Mouse (Mus musculus) NIH3T3 (cell line): ENCODE measurements around the gene Ifi205.
"Not testable (repeated sequence)": the region's sequence is repeated elsewhere in the genome, so short reads cannot be mapped to it uniquely, and the experiment has no call there.

Source experiments
- DNase-seq: peaks from one replicate; pipeline ENCODE4 v3.0.0-alpha.2; 2012; ENCODE audit warnings: low read depth

Gene Ifi205

GRCm38 (mm10) chr1:174031698-174032097 is at the start of gene Ifi205:
Gene Ifi205 (minus strand): TSS chr1:174031810.
- peak; percentile 79 for DNase-seq

- DNase-seq: no peak
These were observed 34.7 kb upstream of the Ifi205 start, which contains the start of gene Olfr430 for GRCm38 (mm10) chr1:174066305-174066704. Gene Olfr430 (plus strand): TSS chr1:174066605.

GRCm38 (mm10) chr1:174055248-174055647 is 23.6 kb upstream of the Ifi205 start:
- no peak for DNase-seq

GRCm38 (mm10) chr1:174052981-174053380 is 21.4 kb upstream of the Ifi205 start:
- peak; percentile 67 for DNase-seq

GRCm38 (mm10) chr1:174051931-174052536 is 20.4 kb upstream of the Ifi205 start:
- no peak for DNase-seq

GRCm38 (mm10) chr1:174051515-174051914 is 19.9 kb upstream of the Ifi205 start:
- DNase-seq: no peak

GRCm38 (mm10) chr1:174050532-174050931 is 18.9 kb upstream of the Ifi205 start:
- no peak for DNase-seq

- DNase-seq: not testable (repeated sequence)
These were observed 17.7 kb upstream of the Ifi205 start for GRCm38 (mm10) chr1:174049357-174049756.

- peak; percentile 60 for DNase-seq
These were observed 17.3 kb upstream of the Ifi205 start, which contains the start of gene Olfr432 for GRCm38 (mm10) chr1:174048893-174049292. Gene Olfr432 (plus strand): TSS chr1:174049205.

GRCm38 (mm10) chr1:174048227-174048626 is 16.6 kb upstream of the Ifi205 start:
- not testable (repeated sequence) for DNase-seq

- DNase-seq: peak; percentile 87
These were observed 12.8 kb upstream of the Ifi205 start for GRCm38 (mm10) chr1:174044431-174044830.

GRCm38 (mm10) chr1:174042091-174042884 is 10.7 kb upstream of the Ifi205 start:
- peak; percentile 1 for DNase-seq

- peak; percentile 55 for DNase-seq
These were observed 9.0 kb upstream of the Ifi205 start, which contains the start of gene Olfr433 for GRCm38 (mm10) chr1:174040523-174041177. Gene Olfr433 (plus strand): TSS chr1:174040705.

- DNase-seq: peak; percentile 65
These were observed 6.9 kb upstream of the Ifi205 start for GRCm38 (mm10) chr1:174038480-174038879.

GRCm38 (mm10) chr1:174035841-174036240 is 4.2 kb upstream of the Ifi205 start:
- DNase-seq: peak; percentile 1

GRCm38 (mm10) chr1:174007050-174007449 is 24.6 kb downstream of the Ifi205 start:
- DNase-seq: not testable (repeated sequence)

GRCm38 (mm10) chr1:174004352-174005109 is 27.1 kb downstream of the Ifi205 start:
- DNase-seq: not testable (repeated sequence)

GRCm38 (mm10) chr1:173995003-173995402 is 36.6 kb downstream of the Ifi205 start:
- peak; percentile 3 for DNase-seq

- not testable (repeated sequence) for DNase-seq
These were observed 48.8 kb downstream of the Ifi205 start, which contains the start of gene Ifi202b for GRCm38 (mm10) chr1:173982694-173983305. Gene Ifi202b (minus strand): TSS chr1:173982744.

- not testable (repeated sequence) for DNase-seq
These were observed 50.6 kb downstream of the Ifi205 start for GRCm38 (mm10) chr1:173981038-173981437.

- no peak for DNase-seq
These were observed 54.0 kb downstream of the Ifi205 start for GRCm38 (mm10) chr1:173977622-173978021.
